Mouse (Mus musculus): ENCODE results near the gene Ncdn. TPM values are rescaled to one million over a fixed set of nuclear protein-coding genes. Genes with fewer than 3 reads are reported as not detected.

Gene Ncdn
- polyA plus RNA-seq (2014; fragmentation: Illumina TruSeq; extraction: RNeasy Lipid Tissue Mini Kit (QIAGEN cat#74804); ENCODE audit: low read depth, low replicate concordance): 0.52 TPM

GRCm38 (mm10) chr4:126753268-126754230, at the start of gene Ncdn, which contains the start of gene AU040320:
Gene Ncdn (minus strand): TSS chr4:126753438.
Gene AU040320 (plus strand): TSS chr4:126753544.

GRCm38 (mm10) chr4:126736001-126736414, 17.2 kb downstream of the Ncdn start, which contains the start of gene Tfap2e:
Gene Tfap2e (minus strand): TSS chr4:126736240.

Other genes with a start within 250 kb of the Ncdn start
- gene Ago4, start 220.0 kb downstream of the Ncdn start, polyA plus RNA-seq (2014; fragmentation: Illumina TruSeq; extraction: RNeasy Lipid Tissue Mini Kit (QIAGEN cat#74804); ENCODE audit: low read depth, low replicate concordance): 9.0 TPM
- 1.3 TPM for gene Clspn, start 196.5 kb downstream of the Ncdn start, polyA plus RNA-seq (2014; fragmentation: Illumina TruSeq; extraction: RNeasy Lipid Tissue Mini Kit (QIAGEN cat#74804); ENCODE audit: low read depth, low replicate concordance)
- 13.8 TPM for gene 5730409E04Rik, start 143.6 kb downstream of the Ncdn start, polyA plus RNA-seq (2014; fragmentation: Illumina TruSeq; extraction: RNeasy Lipid Tissue Mini Kit (QIAGEN cat#74804); ENCODE audit: low read depth, low replicate concordance)
- gene Psmb2, start 75.8 kb downstream of the Ncdn start, polyA plus RNA-seq (2014; fragmentation: Illumina TruSeq; extraction: RNeasy Lipid Tissue Mini Kit (QIAGEN cat#74804); ENCODE audit: low read depth, low replicate concordance): 93.7 TPM
- not detected for gene Tfap2e, start 17.2 kb downstream of the Ncdn start, polyA plus RNA-seq (2014; fragmentation: Illumina TruSeq; extraction: RNeasy Lipid Tissue Mini Kit (QIAGEN cat#74804); ENCODE audit: low read depth, low replicate concordance)
- gene AU040320, start 106 bp upstream of the Ncdn start, polyA plus RNA-seq (2014; fragmentation: Illumina TruSeq; extraction: RNeasy Lipid Tissue Mini Kit (QIAGEN cat#74804); ENCODE audit: low read depth, low replicate concordance): 4.8 TPM
- 85.3 TPM for gene Zmym4, start 214.7 kb upstream of the Ncdn start, polyA plus RNA-seq (2014; fragmentation: Illumina TruSeq; extraction: RNeasy Lipid Tissue Mini Kit (QIAGEN cat#74804); ENCODE audit: low read depth, low replicate concordance)